Mouse (Mus musculus) lung, postnatal 0 days (tissue): ENCODE measurements at regions not wholly inside any gene's neighbourhood (a gene's known extent, or its start where the extent isn't known, plus 50 kb on each side); places are given as distances from the start of the nearest gene placed in this dataset.
"Not testable (repeated sequence)": the region's sequence is repeated elsewhere in the genome, so short reads cannot be mapped to it uniquely, and the experiment has no call there.

ENCODE experiments used
- ATAC-seq: fragments of 200-750 bp; cut with Nextera tagmentation; 2 replicates; pipeline ENCODE4 v1.8.0; 2017; ENCODE audit warnings: moderate library complexity
- DNase-seq: peaks from one replicate; pipeline ENCODE4 v3.0.0-alpha.2; 2016; ENCODE audit warnings: low spot score
- H3K27ac ChIP-seq: fragments of 300-500 bp; sonication (generic); 2 replicates; pipeline ENCODE4 v1.5.1; 2014; ENCODE audit warnings: antibody characterized with exemption, mild to moderate bottlenecking, low read length, mixed read lengths
- H3K27me3 ChIP-seq: fragments of 300-500 bp; sonication (generic); replicated peaks from 2 replicates; pipeline ENCODE4 v1.6.1; 2014; ENCODE audit warnings: low read length, mixed read lengths; ENCODE audit not compliant: insufficient read depth
- H3K36me3 ChIP-seq: fragments of 300-500 bp; sonication (generic); 2 replicates; pipeline ENCODE4 v1.6.1; 2014; ENCODE audit warnings: low read length, mixed read lengths; ENCODE audit not compliant: insufficient read depth
- H3K4me1 ChIP-seq: fragments of 300-500 bp; sonication (generic); 2 replicates; pipeline ENCODE4 v1.6.1; 2014; ENCODE audit warnings: antibody characterized with exemption, low read depth, low read length, mixed read lengths; ENCODE audit not compliant: insufficient read depth
- H3K4me2 ChIP-seq: fragments of 300-500 bp; sonication (generic); replicated peaks from 2 replicates; pipeline ENCODE4 v1.6.1; 2014; ENCODE audit warnings: low read depth, mild to moderate bottlenecking, low read length, moderate library complexity, mixed read lengths
- H3K4me3 ChIP-seq: fragments of 300-500 bp; sonication (generic); 2 replicates; pipeline ENCODE4 v1.5.1; 2014; ENCODE audit warnings: low read depth, low read length
- H3K9ac ChIP-seq: fragments of 300-500 bp; sonication (generic); replicated peaks from 2 replicates; pipeline ENCODE4 v1.6.1; 2014; ENCODE audit warnings: low read depth, mild to moderate bottlenecking
- H3K9me3 ChIP-seq: fragments of 300-500 bp; sonication (generic); 2 replicates; pipeline ENCODE4 v1.6.1; 2016; ENCODE audit warnings: low read length, mixed read lengths
- CTCF ChIP-seq: IDR thresholded peaks from 2 replicates; pipeline ENCODE4 v1.5.1; 2016; ENCODE audit warnings: antibody characterized with exemption, mild to moderate bottlenecking
- EP300 ChIP-seq: IDR thresholded peaks from 2 replicates; pipeline ENCODE4 v1.6.1; 2016; ENCODE audit warnings: antibody characterized with exemption, mild to moderate bottlenecking, control low read depth
- WGBS: fragments of 180-500 bp; shearing (Covaris S2); extraction: QIAGEN DNeasy Blood & Tissue Kit; methylation state at CpG from one replicate; pipeline ENCODE4 v1.1.7; 2014; 5-methylcytosine and 5-hydroxymethylcytosine counted together

- H3K4me2 ChIP-seq = no peak overlapping the region
- 66% methylated on average over 7 of the region's 7 CpGs for WGBS
- ATAC-seq (no peak), DNase-seq (no peak)
- no peaks in the 10 kb centered on the region for H3K4me1 ChIP-seq
- no peak overlapping the region for H3K9ac ChIP-seq
- no peak overlapping the region for H3K4me3 ChIP-seq
- no peak overlapping the region for H3K27ac ChIP-seq
- TF ChIP-seq EP300 = no peak
- no peak for TF ChIP-seq CTCF
- H3K36me3 ChIP-seq = no peaks in the 10 kb centered on the region
- no peaks in the 10 kb centered on the region for H3K27me3 ChIP-seq
- no peaks in the 10 kb centered on the region for H3K9me3 ChIP-seq
Observed at GRCm38 (mm10) chr4:143055371-143055770, 157.4 kb downstream of the Prdm2 start.

- ATAC-seq = no peak
- H3K4me1 ChIP-seq = no peaks in the 10 kb centered on the region
Observed at GRCm38 (mm10) chr4:143053029-143053428, 159.8 kb downstream of the Prdm2 start.

GRCm38 (mm10) chr4:143051205-143051604, 161.6 kb downstream of the Prdm2 start:
- Histone ChIP-seq H3K4me2 (no peak overlapping the region), H3K27me3 (no peaks in the 10 kb centered on the region), H3K9me3 (no peaks in the 10 kb centered on the region), H3K9ac (no peak overlapping the region), H3K27ac (no peak overlapping the region), H3K36me3 (no peaks in the 10 kb centered on the region), H3K4me3 (no peak overlapping the region), H3K4me1 (no peaks in the 10 kb centered on the region)
- WGBS = 75% methylated on average over 1 of the region's 1 CpGs
- DNase-seq (no peak), ATAC-seq (no peak)
- no peak for TF ChIP-seq CTCF
- TF ChIP-seq EP300 = no peak

More at GRCm38 (mm10) chr4:143053029-143053428, 159.8 kb downstream of the Prdm2 start:
- no peak for DNase-seq
- Histone ChIP-seq H3K27ac (no peak overlapping the region), H3K4me3 (no peak overlapping the region), H3K27me3 (no peaks in the 10 kb centered on the region), H3K9me3 (no peaks in the 10 kb centered on the region), H3K9ac (no peak overlapping the region), H3K36me3 (no peaks in the 10 kb centered on the region), H3K4me2 (no peak overlapping the region)
- TF ChIP-seq CTCF (no peak), EP300 (no peak)
- 88% methylated on average over 5 of the region's 5 CpGs for WGBS

- TF ChIP-seq EP300 = no peak
- TF ChIP-seq CTCF = no peak
- H3K4me2 ChIP-seq = no peak overlapping the region
- H3K9me3 ChIP-seq = no peaks in the 10 kb centered on the region
- DNase-seq (no peak), ATAC-seq (no peak)
- no peak overlapping the region for H3K9ac ChIP-seq
- no peaks in the 10 kb centered on the region for H3K36me3 ChIP-seq
- H3K4me3 ChIP-seq = no peak overlapping the region
- no peaks in the 10 kb centered on the region for H3K4me1 ChIP-seq
- H3K27ac ChIP-seq = no peak overlapping the region
- WGBS = 34% methylated on average over 7 of the region's 7 CpGs
- H3K27me3 ChIP-seq = no peaks in the 10 kb centered on the region
Observed at GRCm38 (mm10) chr4:143045245-143045644, 167.6 kb downstream of the Prdm2 start.

- no peak for TF ChIP-seq EP300
- no peak for TF ChIP-seq CTCF
- Histone ChIP-seq H3K27me3 (no peaks in the 10 kb centered on the region), H3K4me3 (no peak overlapping the region), H3K4me1 (no peaks in the 10 kb centered on the region), H3K27ac (no peak overlapping the region), H3K9me3 (no peaks in the 10 kb centered on the region), H3K9ac (no peak overlapping the region), H3K36me3 (no peaks in the 10 kb centered on the region), H3K4me2 (no peak overlapping the region)
- ATAC-seq (no peak), DNase-seq (no peak)
- 57% methylated on average over 6 of the region's 6 CpGs for WGBS
Observed at GRCm38 (mm10) chr4:143042806-143043205, 170.0 kb downstream of the Prdm2 start.

- Histone ChIP-seq H3K9me3 (no peaks in the 10 kb centered on the region), H3K27me3 (no peaks in the 10 kb centered on the region), H3K4me3 (no peak overlapping the region), H3K27ac (no peak overlapping the region), H3K4me2 (no peak overlapping the region), H3K4me1 (no peaks in the 10 kb centered on the region), H3K36me3 (no peaks in the 10 kb centered on the region), H3K9ac (no peak overlapping the region)
- no peak for TF ChIP-seq EP300
- TF ChIP-seq CTCF = no peak
- 68% methylated on average over 9 of the region's 9 CpGs for WGBS
- DNase-seq = no peak
- no peak for ATAC-seq
Observed at GRCm38 (mm10) chr4:143038626-143039025, 174.2 kb downstream of the Prdm2 start.

- Histone ChIP-seq H3K9me3 (no peaks in the 10 kb centered on the region), H3K4me2 (no peak overlapping the region), H3K27me3 (no peaks in the 10 kb centered on the region), H3K9ac (no peak overlapping the region), H3K36me3 (no peaks in the 10 kb centered on the region), H3K4me1 (no peaks in the 10 kb centered on the region), H3K27ac (no peak overlapping the region), H3K4me3 (no peak overlapping the region)
- WGBS = 51% methylated on average over 4 of the region's 4 CpGs
- ATAC-seq (no peak), DNase-seq (no peak)
- TF ChIP-seq EP300 = no peak
- no peak for TF ChIP-seq CTCF
Observed at GRCm38 (mm10) chr4:143036704-143037103, 176.1 kb downstream of the Prdm2 start.

- 62% methylated on average over 2 of the region's 2 CpGs for WGBS
- not testable (repeated sequence) for ATAC-seq, DNase-seq, H3K4me1 ChIP-seq, H3K9me3 ChIP-seq, H3K27ac ChIP-seq, H3K36me3 ChIP-seq, H3K4me2 ChIP-seq, H3K4me3 ChIP-seq, H3K27me3 ChIP-seq, H3K9ac ChIP-seq
Observed at GRCm38 (mm10) chr4:143035089-143035488, 177.7 kb downstream of the Prdm2 start.

GRCm38 (mm10) chr4:143034324-143034723, 178.5 kb downstream of the Prdm2 start:
- 69% methylated on average over 2 of the region's 2 CpGs for WGBS
- H3K36me3 ChIP-seq, H3K9me3 ChIP-seq, H3K27ac ChIP-seq, H3K4me1 ChIP-seq, H3K9ac ChIP-seq, H3K27me3 ChIP-seq, H3K4me3 ChIP-seq, H3K4me2 ChIP-seq, DNase-seq, ATAC-seq: not testable (repeated sequence)
